Mouse (Mus musculus) forebrain, embryonic 10.5 days (tissue): ENCODE measurements around the gene Cacna1e. TPM values are rescaled to one million over a fixed set of nuclear protein-coding genes. Genes with fewer than 3 reads are reported as not detected.

Source experiments
- DNase-seq: peaks from one replicate; pipeline ENCODE4 v3.0.0-alpha.2; 2017; ENCODE audit warnings: low spot score; ENCODE audit errors: extremely low spot score
- H3K27ac ChIP-seq: fragments of 300-500 bp; sonication (generic); 2 replicates; pipeline ENCODE4 v1.5.1; 2016; ENCODE audit warnings: mild to moderate bottlenecking
- H3K27me3 ChIP-seq: fragments of 300-500 bp; sonication (generic); 2 replicates; pipeline ENCODE4 v1.6.1; 2016; ENCODE audit warnings: mild to moderate bottlenecking; ENCODE audit not compliant: poor library complexity, severe bottlenecking
- H3K36me3 ChIP-seq: fragments of 300-500 bp; sonication (generic); replicated peaks from 2 replicates; pipeline ENCODE4 v1.6.1; 2016; ENCODE audit warnings: mild to moderate bottlenecking, moderate library complexity
- H3K4me1 ChIP-seq: fragments of 300-500 bp; sonication (generic); 2 replicates; pipeline ENCODE4 v1.6.1; 2016
- H3K4me3 ChIP-seq: fragments of 300-500 bp; sonication (generic); 2 replicates; pipeline ENCODE4 v1.5.1; 2016; ENCODE audit warnings: mild to moderate bottlenecking, moderate library complexity
- H3K9me3 ChIP-seq: fragments of 300-500 bp; sonication (generic); 2 replicates; pipeline ENCODE4 v1.6.1; 2016; ENCODE audit warnings: mild to moderate bottlenecking, moderate library complexity
- WGBS: fragments of 180-500 bp; shearing (Covaris S2); methylation state at CpG from one replicate; pipeline ENCODE4 v1.1.7; 2016; 5-methylcytosine and 5-hydroxymethylcytosine counted together
- polyA plus RNA-seq: library from polyadenylated mRNA; unstranded; fragments of >200 nt; fragmentation: Nextera tagmentation; extraction: Ambion mirVana; gene quantifications from 2 replicates; pipeline ENCODE4 v1.2.1, GENCODE M21; 2016

Gene Cacna1e
- polyA plus RNA-seq, 1 experiment from 2014 or later: 0.57 TPM

- H3K36me3 ChIP-seq: no peaks in the 10 kb centered on the region
- H3K27me3 ChIP-seq: no peaks in the 10 kb centered on the region
- no peak overlapping the region for H3K4me3 ChIP-seq
- WGBS: 84% methylated on average over 2 of the region's 2 CpGs
- no peak overlapping the region for H3K27ac ChIP-seq
- H3K4me1 ChIP-seq: peaks cover 10% of the 10 kb centered on the region
- DNase-seq: no peak
- no peaks in the 10 kb centered on the region for H3K9me3 ChIP-seq
Observed at GRCm38 (mm10) chr1:154536763-154537162, 347.5 kb downstream of the Cacna1e start.

- H3K4me3 ChIP-seq: no peak overlapping the region
Observed at GRCm38 (mm10) chr1:154532987-154533940, 351.0 kb downstream of the Cacna1e start.

GRCm38 (mm10) chr1:154529666-154530065, 354.6 kb downstream of the Cacna1e start:
- H3K4me1 ChIP-seq: peaks cover 19% of the 10 kb centered on the region
- no peak for DNase-seq
- no peaks in the 10 kb centered on the region for H3K27me3 ChIP-seq
- WGBS: 91% methylated on average over 4 of the region's 4 CpGs
- no peak overlapping the region for H3K27ac ChIP-seq
- H3K9me3 ChIP-seq: no peaks in the 10 kb centered on the region
- H3K4me3 ChIP-seq: no peak overlapping the region
- no peaks in the 10 kb centered on the region for H3K36me3 ChIP-seq

More at GRCm38 (mm10) chr1:154532987-154533940, 351.0 kb downstream of the Cacna1e start:
- Histone ChIP-seq H3K27me3 (no peaks in the 10 kb centered on the region), H3K27ac (no peak overlapping the region), H3K9me3 (no peaks in the 10 kb centered on the region), H3K4me1 (peaks cover 10% of the 10 kb centered on the region), H3K36me3 (no peaks in the 10 kb centered on the region)
- DNase-seq: no peak
- WGBS: 82% methylated on average over 11 of the region's 11 CpGs

- WGBS: 84% methylated on average over 6 of the region's 6 CpGs
Observed at GRCm38 (mm10) chr1:154528803-154529202, 355.5 kb downstream of the Cacna1e start.

GRCm38 (mm10) chr1:154520715-154521114, 363.6 kb downstream of the Cacna1e start:
- Histone ChIP-seq H3K4me1 (no peaks in the 10 kb centered on the region), H3K27me3 (no peaks in the 10 kb centered on the region), H3K27ac (no peak overlapping the region), H3K36me3 (no peaks in the 10 kb centered on the region), H3K9me3 (no peaks in the 10 kb centered on the region), H3K4me3 (no peak overlapping the region)
- 94% methylated on average over 2 of the region's 2 CpGs for WGBS
- no peak for DNase-seq

More at GRCm38 (mm10) chr1:154528803-154529202, 355.5 kb downstream of the Cacna1e start:
- Histone ChIP-seq H3K4me3 (no peak overlapping the region), H3K36me3 (no peaks in the 10 kb centered on the region), H3K27me3 (no peaks in the 10 kb centered on the region), H3K9me3 (no peaks in the 10 kb centered on the region), H3K4me1 (peaks cover 19% of the 10 kb centered on the region), H3K27ac (no peak overlapping the region)
- DNase-seq: no peak

GRCm38 (mm10) chr1:154515350-154515749, 369.0 kb downstream of the Cacna1e start:
- DNase-seq: no peak
- H3K27me3 ChIP-seq: no peaks in the 10 kb centered on the region
- H3K4me1 ChIP-seq: no peaks in the 10 kb centered on the region
- no peak overlapping the region for H3K4me3 ChIP-seq
- no peaks in the 10 kb centered on the region for H3K9me3 ChIP-seq
- H3K27ac ChIP-seq: no peak overlapping the region
- WGBS: 91% methylated on average over 2 of the region's 2 CpGs
- H3K36me3 ChIP-seq: no peaks in the 10 kb centered on the region

- H3K27ac ChIP-seq: no peak overlapping the region
- H3K4me3 ChIP-seq: no peak overlapping the region
- H3K4me1 ChIP-seq: no peaks in the 10 kb centered on the region
- H3K36me3 ChIP-seq: no peaks in the 10 kb centered on the region
- no peaks in the 10 kb centered on the region for H3K27me3 ChIP-seq
- no peaks in the 10 kb centered on the region for H3K9me3 ChIP-seq
- DNase-seq: no peak
Observed at GRCm38 (mm10) chr1:154511736-154512135, 372.6 kb downstream of the Cacna1e start.

- H3K4me3 ChIP-seq: no peak overlapping the region
- 74% methylated on average over 4 of the region's 4 CpGs for WGBS
- no peaks in the 10 kb centered on the region for H3K9me3 ChIP-seq
Observed at GRCm38 (mm10) chr1:154504005-154504404, 380.3 kb downstream of the Cacna1e start.

GRCm38 (mm10) chr1:154500869-154501268, 383.4 kb downstream of the Cacna1e start:
- DNase-seq: no peak
- Histone ChIP-seq H3K4me1 (peaks cover 14% of the 10 kb centered on the region), H3K4me3 (no peak overlapping the region), H3K27ac (no peak overlapping the region), H3K9me3 (no peaks in the 10 kb centered on the region), H3K27me3 (no peaks in the 10 kb centered on the region), H3K36me3 (no peaks in the 10 kb centered on the region)
- 89% methylated on average over 5 of the region's 5 CpGs for WGBS

More at GRCm38 (mm10) chr1:154504005-154504404, 380.3 kb downstream of the Cacna1e start:
- DNase-seq: no peak
- peaks cover 14% of the 10 kb centered on the region for H3K4me1 ChIP-seq
- H3K36me3 ChIP-seq: no peaks in the 10 kb centered on the region
- no peaks in the 10 kb centered on the region for H3K27me3 ChIP-seq
- H3K27ac ChIP-seq: no peak overlapping the region

- WGBS: 65% methylated on average over 3 of the region's 3 CpGs
- H3K27ac ChIP-seq: no peak overlapping the region
- DNase-seq: peak; percentile 25
- no peaks in the 10 kb centered on the region for H3K36me3 ChIP-seq
- no peaks in the 10 kb centered on the region for H3K27me3 ChIP-seq
- no peaks in the 10 kb centered on the region for H3K9me3 ChIP-seq
- H3K4me3 ChIP-seq: no peak overlapping the region
- peaks cover 14% of the 10 kb centered on the region for H3K4me1 ChIP-seq
Observed at GRCm38 (mm10) chr1:154500187-154500866, 384.0 kb downstream of the Cacna1e start.

GRCm38 (mm10) chr1:154498821-154499220, 385.5 kb downstream of the Cacna1e start:
- no peak overlapping the region for H3K4me3 ChIP-seq
- no peak overlapping the region for H3K27ac ChIP-seq
- no peaks in the 10 kb centered on the region for H3K27me3 ChIP-seq
- H3K4me1 ChIP-seq: peaks cover 9% of the 10 kb centered on the region
- no peak for DNase-seq
- H3K9me3 ChIP-seq: no peaks in the 10 kb centered on the region
- WGBS: 84% methylated on average over 4 of the region's 4 CpGs
- no peaks in the 10 kb centered on the region for H3K36me3 ChIP-seq

- no peak overlapping the region for H3K27ac ChIP-seq
- no peak overlapping the region for H3K4me3 ChIP-seq
- 72% methylated on average over 6 of the region's 6 CpGs for WGBS
Observed at GRCm38 (mm10) chr1:154491071-154491470, 393.2 kb downstream of the Cacna1e start.

GRCm38 (mm10) chr1:154476671-154477070, 407.6 kb downstream of the Cacna1e start:
- Histone ChIP-seq H3K27me3 (no peaks in the 10 kb centered on the region), H3K4me3 (no peak overlapping the region), H3K9me3 (no peaks in the 10 kb centered on the region), H3K36me3 (no peaks in the 10 kb centered on the region), H3K27ac (no peak overlapping the region), H3K4me1 (no peaks in the 10 kb centered on the region)
- DNase-seq: no peak
- WGBS: 85% methylated on average over 2 of the region's 2 CpGs

More at GRCm38 (mm10) chr1:154491071-154491470, 393.2 kb downstream of the Cacna1e start:
- Histone ChIP-seq H3K4me1 (peaks cover 7% of the 10 kb centered on the region), H3K27me3 (no peaks in the 10 kb centered on the region), H3K36me3 (no peaks in the 10 kb centered on the region), H3K9me3 (no peaks in the 10 kb centered on the region)
- DNase-seq: no peak
